Mouse (Mus musculus): Measurements from ENCODE around the gene Prrt1. TPM values are rescaled to one million over a fixed set of nuclear protein-coding genes. Genes with fewer than 3 reads are reported as not detected.

Gene Prrt1
- polyA plus RNA-seq, 2 experiments = 0.04 TPM; not detected in 1

GRCm38 (mm10) chr17:34631647-34632046 lies 2.3 kb downstream of the Prrt1 start:
- Histone ChIP-seq H3K9ac (replicated peaks) (no peak overlapping the region), H3K27me3 (ENCODE audit: control insufficient read depth, insufficient read depth, low read length) (peaks cover 51% of the 10 kb centered on the region), H3K36me3 (replicated peaks; ENCODE audit: control insufficient read depth, insufficient read depth, low read depth) (no peaks in the 10 kb centered on the region), H3K4me1 (replicated peaks; ENCODE audit: control insufficient read depth in 2 of 2, insufficient read depth in 2 of 2, low read length in 1 of 2) (peaks cover 0 to 4% of the 10 kb centered on the region in 2 experiments; a peak in 2 of 4 replicates), H3K4me2 (ENCODE audit: low read depth) (peak overlapping the region; percentile 60), H3K4me3 (ENCODE audit: insufficient read depth in 1 of 2, low read depth in 2 of 2, low read length in 2 of 2) (peak overlapping the region in 1 of 2 experiments; percentile 32; a peak in 2 of 4 replicates), H3K27ac (no peak overlapping the region), H3K9me3 (ENCODE audit: control insufficient read depth, low read length) (no peaks in the 10 kb centered on the region)
- TF ChIP-seq CTCF (IDR thresholded peaks at IDR 0.05; ENCODE audit: low read depth) (no peak), EP300 (IDR thresholded peaks at IDR 0.05; ENCODE audit: low read depth) (no peak)
- no peak for DNase-seq (ENCODE audit: low read depth in 3 of 3, low spot score in 3 of 3)
- 14% methylated on average over 11 of the region's 12 CpGs for WGBS (ENCODE audit: insufficient replicate concordance)
- no peak for ATAC-seq (ENCODE audit: insufficient read depth)

GRCm38 (mm10) chr17:34632261-34632691 lies 2.9 kb downstream of the Prrt1 start:
- H3K9me3 ChIP-seq (ENCODE audit: control insufficient read depth, low read length) = no peaks in the 10 kb centered on the region
- H3K4me2 ChIP-seq (ENCODE audit: low read depth) = peak overlapping the region; percentile 60
- ATAC-seq (ENCODE audit: insufficient read depth) (peak; percentile 40; the same call in 1 of the 2 replicates), DNase-seq (ENCODE audit: low read depth in 3 of 3, low spot score in 3 of 3) (peak; percentile 42 to 49 (median 44))
- H3K4me1 ChIP-seq (replicated peaks; ENCODE audit: control insufficient read depth in 2 of 2, insufficient read depth in 2 of 2, low read length in 1 of 2) = peaks cover 0 to 4% of the 10 kb centered on the region in 2 experiments; a peak in 2 of 4 replicates
- H3K36me3 ChIP-seq (replicated peaks; ENCODE audit: control insufficient read depth, insufficient read depth, low read depth) = no peaks in the 10 kb centered on the region
- H3K27ac ChIP-seq = no peak overlapping the region
- H3K27me3 ChIP-seq (ENCODE audit: control insufficient read depth, insufficient read depth, low read length) = peaks cover 51% of the 10 kb centered on the region
- H3K9ac ChIP-seq (replicated peaks) = no peak overlapping the region
- WGBS (ENCODE audit: insufficient replicate concordance) = 0% methylated on average over 26 of the region's 26 CpGs
- no peak for TF ChIP-seq CTCF (IDR thresholded peaks at IDR 0.05; ENCODE audit: low read depth)
- no peak for TF ChIP-seq EP300 (IDR thresholded peaks at IDR 0.05; ENCODE audit: low read depth)
- H3K4me3 ChIP-seq (ENCODE audit: insufficient read depth in 1 of 2, low read depth in 2 of 2, low read length in 2 of 2) = peak overlapping the region; percentile 4 to 32; a peak in 2 of 4 replicates

- Histone ChIP-seq H3K9ac (replicated peaks) (no peak overlapping the region), H3K4me1 (replicated peaks; ENCODE audit: control insufficient read depth in 2 of 2, insufficient read depth in 2 of 2, low read length in 1 of 2) (peaks cover 0 to 4% of the 10 kb centered on the region in 2 experiments; a peak in 1 of 4 replicates), H3K4me3 (ENCODE audit: insufficient read depth in 1 of 2, low read depth in 2 of 2, low read length in 2 of 2) (no peak overlapping the region), H3K27ac (no peak overlapping the region), H3K4me2 (ENCODE audit: low read depth) (no peak overlapping the region), H3K36me3 (replicated peaks; ENCODE audit: control insufficient read depth, insufficient read depth, low read depth) (no peaks in the 10 kb centered on the region), H3K9me3 (ENCODE audit: control insufficient read depth, low read length) (no peaks in the 10 kb centered on the region), H3K27me3 (ENCODE audit: control insufficient read depth, insufficient read depth, low read length) (peaks cover 23% of the 10 kb centered on the region)
- WGBS (ENCODE audit: insufficient replicate concordance) = 37% methylated on average over 2 of the region's 2 CpGs
- ATAC-seq (ENCODE audit: insufficient read depth) = no peak
- TF ChIP-seq EP300 (IDR thresholded peaks at IDR 0.05; ENCODE audit: low read depth) = no peak
- no peak for TF ChIP-seq CTCF (IDR thresholded peaks at IDR 0.05; ENCODE audit: low read depth)
- DNase-seq (ENCODE audit: low read depth in 3 of 3, low spot score in 3 of 3) = no peak
Observed at GRCm38 (mm10) chr17:34635671-34636070, 6.3 kb downstream of the Prrt1 start.

- 50% methylated on average over 3 of the region's 3 CpGs for WGBS (ENCODE audit: insufficient replicate concordance)
Observed at GRCm38 (mm10) chr17:34637459-34637858, 8.1 kb downstream of the Prrt1 start.

GRCm38 (mm10) chr17:34639461-34640255 lies 10.3 kb downstream of the Prrt1 start:
- Histone ChIP-seq H3K27ac (no peak overlapping the region), H3K27me3 (ENCODE audit: control insufficient read depth, insufficient read depth, low read length) (no peaks in the 10 kb centered on the region; the same call in 1 of the 2 replicates), H3K9ac (replicated peaks) (no peak overlapping the region), H3K9me3 (ENCODE audit: control insufficient read depth, low read length) (no peaks in the 10 kb centered on the region), H3K36me3 (replicated peaks; ENCODE audit: control insufficient read depth, insufficient read depth, low read depth) (no peaks in the 10 kb centered on the region), H3K4me2 (ENCODE audit: low read depth) (no peak overlapping the region), H3K4me1 (replicated peaks; ENCODE audit: control insufficient read depth in 2 of 2, insufficient read depth in 2 of 2, low read length in 1 of 2) (0 out of 4 replicates have a peak, but pooled peaks cover 0 to 3% of the 10 kb centered on the region in 2 experiments), H3K4me3 (ENCODE audit: insufficient read depth in 1 of 2, low read depth in 2 of 2, low read length in 2 of 2) (no peak overlapping the region)
- peak in 1 of 3 experiments; percentile 19 for DNase-seq (ENCODE audit: low read depth in 3 of 3, low spot score in 3 of 3)
- no peak for TF ChIP-seq CTCF (IDR thresholded peaks at IDR 0.05; ENCODE audit: low read depth)
- TF ChIP-seq EP300 (IDR thresholded peaks at IDR 0.05; ENCODE audit: low read depth) = no peak
- 63% methylated on average over 7 of the region's 7 CpGs for WGBS (ENCODE audit: insufficient replicate concordance)
- ATAC-seq (ENCODE audit: insufficient read depth) = no peak

More at GRCm38 (mm10) chr17:34637459-34637858, 8.1 kb downstream of the Prrt1 start:
- no peak overlapping the region for H3K9ac ChIP-seq (replicated peaks)
- no peak for DNase-seq (ENCODE audit: low read depth in 3 of 3, low spot score in 3 of 3)
- TF ChIP-seq CTCF (IDR thresholded peaks at IDR 0.05; ENCODE audit: low read depth) (no peak), EP300 (IDR thresholded peaks at IDR 0.05; ENCODE audit: low read depth) (no peak)
- no peaks in the 10 kb centered on the region for H3K36me3 ChIP-seq (replicated peaks; ENCODE audit: control insufficient read depth, insufficient read depth, low read depth)
- peaks cover 5% of the 10 kb centered on the region for H3K27me3 ChIP-seq (ENCODE audit: control insufficient read depth, insufficient read depth, low read length)
- H3K9me3 ChIP-seq (ENCODE audit: control insufficient read depth, low read length) = no peaks in the 10 kb centered on the region
- H3K4me2 ChIP-seq (ENCODE audit: low read depth) = no peak overlapping the region
- no peak for ATAC-seq (ENCODE audit: insufficient read depth)
- no peaks in the 10 kb centered on the region for H3K4me1 ChIP-seq (replicated peaks; ENCODE audit: control insufficient read depth in 2 of 2, insufficient read depth in 2 of 2, low read length in 1 of 2)
- no peak overlapping the region for H3K4me3 ChIP-seq (ENCODE audit: insufficient read depth in 1 of 2, low read depth in 2 of 2, low read length in 2 of 2)
- H3K27ac ChIP-seq = no peak overlapping the region
